Comparison of ENCODE assay signal across 8 mouse cellular contexts in genomic region chr5:137348482-137349383, GRCm38 (mm10). TPM values are rescaled to one million over a fixed set of nuclear protein-coding genes. Genes with fewer than 3 reads are reported as not detected.
A peak's percentile ranks its signal among the peaks of the same experiment; 100 is the strongest.
DNase-seq lines count a peak whose midpoint lies in the region; ATAC-seq lines count a peak whose summit lies in the region.

No protein-coding gene starts in this region.

- H3K4me3 ChIP-seq in forebrain, embryonic 12.5 days (replicated peaks): peak overlapping the region; percentile 69
- peak overlapping the region; percentile 89 for H3K4me3 ChIP-seq in midbrain, embryonic 11.5 days (ENCODE audit: low read depth, low read length)

- H3K9me3 ChIP-seq in forebrain, embryonic 12.5 days: no peaks in the 10 kb centered on the region
- H3K9me3 ChIP-seq in midbrain, embryonic 11.5 days (ENCODE audit: control insufficient read depth, low read length): no peaks in the 10 kb centered on the region

- H3K9ac ChIP-seq in forebrain, embryonic 12.5 days: peak overlapping the region; percentile 88
- H3K9ac ChIP-seq in midbrain, embryonic 11.5 days (ENCODE audit: low read length): peak overlapping the region; percentile 96

- WGBS in forebrain, embryonic 12.5 days: under 1% methylated on average over 33 of the region's 33 CpGs
- under 1% methylated on average over 33 of the region's 33 CpGs for WGBS in midbrain, embryonic 11.5 days

- peak overlapping the region; percentile 84 for H3K27ac ChIP-seq in forebrain, embryonic 12.5 days
- peak overlapping the region; percentile 83 for H3K27ac ChIP-seq in midbrain, embryonic 11.5 days (ENCODE audit: low read depth, low read length)

- H3K36me3 ChIP-seq in forebrain, embryonic 12.5 days (replicated peaks): peaks cover 4% of the 10 kb centered on the region
- H3K36me3 ChIP-seq in midbrain, embryonic 11.5 days (ENCODE audit: control insufficient read depth, insufficient read depth, low read length): peaks cover under 1% of the 10 kb centered on the region

- H3K4me2 ChIP-seq in forebrain, embryonic 12.5 days: peak overlapping the region; percentile 73
- H3K4me2 ChIP-seq in midbrain, embryonic 11.5 days: peak overlapping the region; percentile 90

- peak; percentile 78 for DNase-seq in adrenal gland, adult 8-10 months
- peak; percentile 87 for DNase-seq in heart, postnatal 25 days (ENCODE audit: low spot score)
- peak; percentile 84 to 92 for DNase-seq in kidney, postnatal 4 days
- DNase-seq in midbrain, embryonic 11.5 days (ENCODE audit: low spot score, missing footprints): peak; percentile 94
- no peak for DNase-seq in thymus, postnatal 14 days
- DNase-seq in frontal cortex, postnatal 36 days (ENCODE audit: low spot score in 2 of 2): no peak
- DNase-seq in cerebellum, postnatal 25 days: no peak

- ATAC-seq in forebrain, embryonic 12.5 days (ENCODE audit: low FRiP score): no peak
- ATAC-seq in midbrain, embryonic 11.5 days (ENCODE audit: low FRiP score): 0 out of 2 replicates have a peak, but pooled peaks have one; percentile 22

- intact Hi-C loops in heart, postnatal 25 days (cut with DNase I): loop anchor here (1.0 kb wide), 1 partner anchor 9 kb away; no protein-coding TSS in a partner anchor

- H3K4me1 ChIP-seq in forebrain, embryonic 12.5 days: peaks cover 59% of the 10 kb centered on the region
- H3K4me1 ChIP-seq in midbrain, embryonic 11.5 days (ENCODE audit: control insufficient read depth, insufficient read depth, low read length): peaks cover 37% of the 10 kb centered on the region

- peaks cover 6% of the 10 kb centered on the region; the same call in 1 of the 2 replicates for H3K27me3 ChIP-seq in forebrain, embryonic 12.5 days
- H3K27me3 ChIP-seq in midbrain, embryonic 11.5 days (ENCODE audit: control insufficient read depth, insufficient read depth, low read length): no peaks in the 10 kb centered on the region

RNA-seq across cellular contexts. Expression of gene Ephb4, which starts 1.2 kb away (rescaled TPM):
- 10 to 100 TPM; 51.4 to 70.3 (median 61.1) TPM for total RNA-seq in adrenal gland, adult 8-10 months (2022)
- polyA plus RNA-seq in forebrain, embryonic 12.5 days (2016; fragmentation: Nextera tagmentation; extraction: Ambion mirVana): 26.7 and 27.7 TPM in 2 replicates
- total RNA-seq in heart, postnatal 25 days (2021): 10 to 100 TPM; 52.5 to 64.2 TPM
- 19.0 and 20.8 TPM in 2 replicates for polyA plus RNA-seq in midbrain, embryonic 11.5 days (2014; fragmentation: Nextera tagmentation; extraction: Ambion mirVana)

RNA-seq across cellular contexts. Expression of gene Slc12a9, which starts 15.3 kb away (rescaled TPM):
- total RNA-seq in adrenal gland, adult 8-10 months (2022): 10 to 100 TPM; 10.2 to 22.1 (median 16.6) TPM
- 17.3 and 17.4 TPM in 2 replicates for polyA plus RNA-seq in forebrain, embryonic 12.5 days (2016; fragmentation: Nextera tagmentation; extraction: Ambion mirVana)
- 1 to 10 TPM; 2.7 to 3.0 TPM for total RNA-seq in heart, postnatal 25 days (2021)
- polyA plus RNA-seq in midbrain, embryonic 11.5 days (2014; fragmentation: Nextera tagmentation; extraction: Ambion mirVana): 5.8 TPM in 2 replicates

RNA-seq across cellular contexts. Expression of gene Trip6, which starts 34.5 kb away (rescaled TPM):
- 10 to 100 TPM; 35.7 to 54.9 (median 48.5) TPM for total RNA-seq in adrenal gland, adult 8-10 months (2022)
- polyA plus RNA-seq in forebrain, embryonic 12.5 days (2016; fragmentation: Nextera tagmentation; extraction: Ambion mirVana): 41.3 and 43.9 TPM in 2 replicates
- total RNA-seq in heart, postnatal 25 days (2021): 10 to 100 TPM; 10.8 to 13.3 TPM
- polyA plus RNA-seq in midbrain, embryonic 11.5 days (2014; fragmentation: Nextera tagmentation; extraction: Ambion mirVana): 28.0 and 34.1 TPM in 2 replicates

RNA-seq across cellular contexts. Expression of gene Srrt, which starts 41.3 kb away (rescaled TPM):
- total RNA-seq in adrenal gland, adult 8-10 months (2022): 100 to 1,000 TPM; 145 to 244 (median 187) TPM
- 184 and 198 TPM in 2 replicates for polyA plus RNA-seq in forebrain, embryonic 12.5 days (2016; fragmentation: Nextera tagmentation; extraction: Ambion mirVana)
- 10 to 100 TPM; 67.1 to 67.7 TPM for total RNA-seq in heart, postnatal 25 days (2021)
- polyA plus RNA-seq in midbrain, embryonic 11.5 days (2014; fragmentation: Nextera tagmentation; extraction: Ambion mirVana): 151 and 154 TPM in 2 replicates

RNA-seq across cellular contexts. Expression of gene Ufsp1, which starts 54.3 kb away (rescaled TPM):
- total RNA-seq in adrenal gland, adult 8-10 months (2022): 10 to 100 TPM; 13.0 to 16.4 (median 15.8) TPM
- polyA plus RNA-seq in forebrain, embryonic 12.5 days (2016; fragmentation: Nextera tagmentation; extraction: Ambion mirVana): 6.0 and 7.2 TPM in 2 replicates
- 1 to 10 TPM; 8.3 to 8.7 TPM for total RNA-seq in heart, postnatal 25 days (2021)
- 7.5 and 7.9 TPM in 2 replicates for polyA plus RNA-seq in midbrain, embryonic 11.5 days (2014; fragmentation: Nextera tagmentation; extraction: Ambion mirVana)

Comparison
In these comparisons a context has a peak if more than half of its experiments do, and no peak if none do; other contexts are left out.
1. DNase-seq: peak in adrenal gland, adult 8-10 months (single experiment), heart, postnatal 25 days (single experiment), kidney, postnatal 4 days (2 of 2) and midbrain, embryonic 11.5 days (single experiment); none in thymus, postnatal 14 days (single experiment), frontal cortex, postnatal 36 days (0 of 2) and cerebellum, postnatal 25 days (0 of 2).